Mouse (Mus musculus) spleen, adult 2 months (tissue): ENCODE measurements around the gene Frmd8.

Experiments used
- CTCF ChIP-seq: fragments of 200-500 bp; IDR thresholded peaks from 2 replicates; pipeline ENCODE4 v1.5.1; 2011; ENCODE audit warnings: mild to moderate bottlenecking, inconsistent platforms; ENCODE audit not compliant: insufficient read depth, insufficient read length, insufficient replicate concordance; ENCODE audit errors: extremely low read depth
- POLR2A ChIP-seq: fragments of 200-500 bp; IDR thresholded peaks from 2 replicates; pipeline ENCODE4 v1.6.1; 2011; ENCODE audit warnings: low read depth, low read length, inconsistent platforms

- TF ChIP-seq POLR2A = no peak
- TF ChIP-seq CTCF = no peak
Measured at GRCm38 (mm10) chr19:5863776-5864175, 11.3 kb downstream of the Frmd8 start.
